Mouse (Mus musculus): Measurements from ENCODE around the gene Tmem213.

DNA sequence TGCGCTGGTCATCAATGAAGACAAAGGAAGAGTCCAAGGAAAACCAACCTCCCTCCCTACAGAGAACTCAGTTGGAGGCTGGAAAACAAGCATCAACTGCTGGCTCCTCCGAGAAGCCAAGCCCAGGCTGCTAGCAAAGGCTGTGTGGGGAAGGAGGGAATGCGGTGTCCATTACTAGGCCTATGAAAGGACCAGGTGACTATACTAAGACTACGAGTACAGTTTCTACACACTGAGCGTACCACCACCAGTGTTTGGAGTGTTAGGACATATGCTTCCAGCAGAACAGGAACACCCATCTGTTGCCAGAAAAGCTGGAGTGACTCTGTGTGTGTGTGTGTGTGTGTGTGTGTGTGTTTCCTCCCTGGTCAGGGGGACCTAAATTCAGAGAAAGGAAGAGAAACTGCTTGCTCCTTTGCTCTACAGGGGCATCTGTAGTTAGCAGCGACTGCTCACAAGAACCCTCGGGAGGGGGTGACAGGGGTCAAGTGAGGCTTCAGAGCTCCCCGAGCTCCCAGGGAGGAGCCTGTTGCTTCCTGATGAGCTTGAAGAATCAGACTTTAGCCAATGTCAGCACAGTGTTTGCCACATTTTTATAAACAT is 36.5 kb downstream of the Tmem213 start:
- TF ChIP-seq CTCF (IDR thresholded peaks at IDR 0.05; ENCODE audit: borderline replicate concordance, insufficient read depth, low read length) (no peak), POLR2A (IDR thresholded peaks at IDR 0.05; ENCODE audit: low read depth, low read length) (no peak)
